In genomic region chr4:125636616-125637304, GRCm38 (mm10) we compare ENCODE assay signal across 10 mouse cellular contexts.
DNase-seq lines count a peak whose midpoint lies in the region; ATAC-seq and TF ChIP-seq lines count a peak whose summit lies in the region.
"Had no signal": no experiment of that assay in that cellular context is flagged by ENCODE, and none has a peak within 500 bp of the region (broad histone marks: within the 10 kb centered on the region; RNA-seq: fewer than 3 reads in every experiment).

No protein-coding gene starts in this region.

- no peak overlapping the region for H3K9ac ChIP-seq in hindbrain, postnatal 0 days (replicated peaks; ENCODE audit: low read length)
- H3K9ac ChIP-seq: limb, embryonic 13.5 days; neural tube, embryonic 13.5 days had no signal

- H3K27me3 ChIP-seq in hindbrain, postnatal 0 days (ENCODE audit: insufficient read depth, low read length): no peaks in the 10 kb centered on the region
- H3K27me3 ChIP-seq: limb, embryonic 13.5 days had no signal

- H3K36me3 ChIP-seq in hindbrain, postnatal 0 days (ENCODE audit: insufficient read depth, low read length): no peaks in the 10 kb centered on the region
- H3K36me3 ChIP-seq: limb, embryonic 13.5 days; neural tube, embryonic 13.5 days had no signal

- no peak overlapping the region for H3K4me2 ChIP-seq in hindbrain, postnatal 0 days (ENCODE audit: low read depth, low read length)
- H3K4me2 ChIP-seq: limb, embryonic 13.5 days; neural tube, embryonic 13.5 days had no signal

- H3K9me3 ChIP-seq in hindbrain, postnatal 0 days (ENCODE audit: low read length): no peaks in the 10 kb centered on the region
- H3K9me3 ChIP-seq: limb, embryonic 13.5 days; neural tube, embryonic 13.5 days had no signal

- H3K4me3 ChIP-seq in hindbrain, postnatal 0 days (ENCODE audit: low read length): no peak overlapping the region
- H3K4me3 ChIP-seq: erythroblast, embryonic 14.5 days; limb, embryonic 13.5 days; neural tube, embryonic 13.5 days had no signal

- peaks cover 11% of the 10 kb centered on the region; the same call in 1 of the 2 replicates for H3K4me1 ChIP-seq in hindbrain, postnatal 0 days (ENCODE audit: insufficient read depth, low read length)

- no peak for TF ChIP-seq CTCF in hindbrain, postnatal 0 days (IDR thresholded peaks at IDR 0.05; ENCODE audit: low read depth)

- H3K27ac ChIP-seq in hindbrain, postnatal 0 days: 0 out of 2 replicates have a peak overlapping the region, but pooled peaks have one; percentile 36
- H3K27ac ChIP-seq: limb, embryonic 13.5 days; neural tube, embryonic 13.5 days had no signal

- 37% methylated on average over 13 of the region's 13 CpGs for WGBS in hindbrain, postnatal 0 days

- peak; percentile 54 for ATAC-seq in hindbrain, postnatal 0 days

- DNase-seq in retina, postnatal 1 day: peak; percentile 61
- DNase-seq in retina, embryonic 14.5 days (ENCODE audit: low spot score): no peak
- DNase-seq in cerebellum, adult 9-10 months: peak; percentile 84
- DNase-seq in hindbrain, postnatal 0 days (ENCODE audit: low spot score): peak; percentile 75
- peak; percentile 17 for DNase-seq in skeletal muscle tissue, adult 2 months (ENCODE audit: low read depth, low spot score)
- no peak for DNase-seq in urinary bladder, postnatal 14 days (ENCODE audit: low spot score)
- no peak for DNase-seq in right cerebral cortex, postnatal 4 days

Comparison
In these comparisons a context has a peak if more than half of its experiments do, and no peak if none do; other contexts are left out.
1. DNase-seq: peak in retina, postnatal 1 day (single experiment), cerebellum, adult 9-10 months (single experiment), hindbrain, postnatal 0 days (single experiment) and skeletal muscle tissue, adult 2 months (single experiment); none in retina, embryonic 14.5 days (single experiment), urinary bladder, postnatal 14 days (single experiment) and right cerebral cortex, postnatal 4 days (single experiment).